Mouse (Mus musculus) kidney, embryonic 15.5 days (tissue): ENCODE results near the gene Itm2b. TPM values are rescaled to one million over a fixed set of nuclear protein-coding genes. Genes with fewer than 3 reads are reported as not detected.
A peak's percentile ranks its signal among the peaks of the same experiment; 100 is the strongest.

ENCODE experiments used
- ATAC-seq: fragments of 200-750 bp; cut with Nextera tagmentation; replicated peaks from 2 replicates; pipeline ENCODE4 v1.8.0; 2017; ENCODE audit warnings: moderate TSS enrichment; ENCODE audit not compliant: low FRiP score
- H3K27ac ChIP-seq: fragments of 300-500 bp; sonication (generic); 2 replicates; pipeline ENCODE4 v1.5.1; 2015; ENCODE audit warnings: mild to moderate bottlenecking, inconsistent platforms
- H3K27me3 ChIP-seq: fragments of 300-500 bp; sonication (generic); 2 replicates; pipeline ENCODE4 v1.6.1; 2015; ENCODE audit warnings: inconsistent platforms
- H3K36me3 ChIP-seq: fragments of 300-500 bp; sonication (generic); 2 replicates; pipeline ENCODE4 v1.6.1; 2015; ENCODE audit warnings: inconsistent platforms
- H3K4me1 ChIP-seq: fragments of 300-500 bp; sonication (generic); 2 replicates; pipeline ENCODE4 v1.6.1; 2015; ENCODE audit warnings: inconsistent platforms
- H3K4me2 ChIP-seq: fragments of 300-500 bp; sonication (generic); 2 replicates; pipeline ENCODE4 v1.6.1; 2015; ENCODE audit warnings: moderate library complexity, mild to moderate bottlenecking, inconsistent platforms
- H3K4me3 ChIP-seq: fragments of 300-500 bp; sonication (generic); replicated peaks from 2 replicates; pipeline ENCODE4 v1.5.1; 2015; ENCODE audit warnings: mild to moderate bottlenecking, inconsistent platforms
- H3K9ac ChIP-seq: fragments of 300-500 bp; sonication (generic); 2 replicates; pipeline ENCODE4 v1.6.1; 2015; ENCODE audit warnings: mild to moderate bottlenecking, inconsistent platforms
- H3K9me3 ChIP-seq: fragments of 300-500 bp; sonication (generic); replicated peaks from 2 replicates; pipeline ENCODE4 v1.6.1; 2016; ENCODE audit warnings: inconsistent platforms
- WGBS: fragments of 180-500 bp; shearing (Covaris S2); methylation state at CpG from one replicate; pipeline ENCODE4 v1.1.7; 2015; ENCODE audit warnings: mixed read lengths; 5-methylcytosine and 5-hydroxymethylcytosine counted together
- polyA plus RNA-seq: library from polyadenylated mRNA; unstranded; fragments of >200 nt; fragmentation: Nextera tagmentation; extraction: Ambion mirVana; gene quantifications from 2 replicates; pipeline ENCODE4 v1.2.1, GENCODE M21; 2015

The Itm2b gene
- 910 and 925 TPM in 2 replicates for polyA plus RNA-seq

- H3K9ac ChIP-seq = peak within 1 kb of the TSS; percentile 99
- no peaks in the 10 kb centered on the region for H3K27me3 ChIP-seq
- H3K9me3 ChIP-seq = no peaks in the 10 kb centered on the region
- peaks cover 58% of the 10 kb centered on the region for H3K4me1 ChIP-seq
- H3K36me3 ChIP-seq = peaks cover 9% of the 10 kb centered on the region
- peak within 1 kb of the TSS; percentile 59 for H3K4me2 ChIP-seq
- WGBS = under 1% methylated on average over 62 of the region's 62 CpGs
- H3K4me3 ChIP-seq = peak within 1 kb of the TSS; percentile 97
- H3K27ac ChIP-seq = peak within 1 kb of the TSS; percentile 99
- peak; percentile 96 for ATAC-seq
Measured at GRCm38 (mm10) chr14:73384913-73385719, at the start of gene Itm2b. TSS of gene Itm2b (minus strand) at chr14:73385289.

- Histone ChIP-seq H3K4me3 (no peak overlapping the region), H3K27ac (no peak overlapping the region), H3K9me3 (no peaks in the 10 kb centered on the region), H3K4me2 (no peak overlapping the region), H3K4me1 (peaks cover 4% of the 10 kb centered on the region; the same call in 1 of the 2 replicates), H3K27me3 (no peaks in the 10 kb centered on the region), H3K36me3 (no peaks in the 10 kb centered on the region), H3K9ac (no peak overlapping the region)
- 78% methylated on average over 6 of the region's 6 CpGs for WGBS
- ATAC-seq = no peak
Measured at GRCm38 (mm10) chr14:73433487-73433886, 48.4 kb upstream of the Itm2b start.

DNA sequence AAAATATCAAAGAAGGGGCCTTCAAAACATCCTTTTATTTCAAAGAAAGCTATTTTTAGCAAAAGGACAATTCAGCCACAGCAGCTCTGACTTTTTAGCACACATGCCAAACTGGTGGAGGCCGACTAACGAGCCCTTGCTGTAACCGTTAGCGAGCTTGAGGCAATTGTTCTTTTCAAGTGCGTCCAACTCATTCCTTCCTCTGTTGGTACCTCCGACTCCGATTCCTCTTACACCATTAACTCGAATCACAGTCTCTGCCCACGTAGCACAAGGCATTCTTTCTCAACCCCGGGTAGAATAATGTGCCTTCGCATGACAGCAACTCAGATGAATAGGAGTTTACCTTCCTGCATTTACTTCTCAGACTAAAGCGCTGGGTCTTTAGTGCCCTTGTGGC lies 45.5 kb upstream of the Itm2b start:
- no peak for ATAC-seq
- H3K9ac ChIP-seq = no peak overlapping the region
- H3K4me1 ChIP-seq = peaks cover 4% of the 10 kb centered on the region; the same call in 1 of the 2 replicates
- H3K27ac ChIP-seq = no peak overlapping the region
- no peaks in the 10 kb centered on the region for H3K9me3 ChIP-seq
- no peak overlapping the region for H3K4me2 ChIP-seq
- 35% methylated on average over 12 of the region's 12 CpGs for WGBS
- no peaks in the 10 kb centered on the region for H3K27me3 ChIP-seq
- H3K4me3 ChIP-seq = no peak overlapping the region
- H3K36me3 ChIP-seq = no peaks in the 10 kb centered on the region

DNA sequence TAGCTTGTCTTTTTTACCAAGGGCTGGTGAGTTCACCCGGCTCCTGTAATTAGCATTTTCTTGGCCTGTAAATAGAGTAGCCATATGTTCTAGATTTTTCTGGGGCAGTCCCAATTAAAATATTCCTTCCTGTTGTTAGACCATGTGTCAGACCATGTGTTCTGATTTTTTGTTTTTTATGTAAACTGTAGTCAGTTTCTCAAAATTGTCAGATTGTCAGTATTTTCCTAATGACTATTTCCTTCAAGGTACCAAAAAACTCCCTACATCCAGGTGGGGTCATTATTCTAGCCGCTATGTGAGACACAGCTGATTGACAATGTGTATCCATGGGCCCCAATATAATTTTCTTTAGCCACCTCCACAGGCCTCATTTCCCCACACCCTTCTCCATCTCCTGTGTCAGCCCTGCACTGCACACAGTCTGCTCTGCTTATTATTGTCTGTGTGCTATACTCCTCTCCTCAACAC lies 40.5 kb upstream of the Itm2b start:
- no peak for ATAC-seq
- Histone ChIP-seq H3K4me1 (peaks cover 2% of the 10 kb centered on the region; the same call in 1 of the 2 replicates), H3K4me3 (no peak overlapping the region), H3K9ac (no peak overlapping the region), H3K27ac (no peak overlapping the region), H3K27me3 (no peaks in the 10 kb centered on the region), H3K9me3 (no peaks in the 10 kb centered on the region), H3K36me3 (no peaks in the 10 kb centered on the region), H3K4me2 (no peak overlapping the region)
- 63% methylated on average over 2 of the region's 2 CpGs for WGBS

DNA sequence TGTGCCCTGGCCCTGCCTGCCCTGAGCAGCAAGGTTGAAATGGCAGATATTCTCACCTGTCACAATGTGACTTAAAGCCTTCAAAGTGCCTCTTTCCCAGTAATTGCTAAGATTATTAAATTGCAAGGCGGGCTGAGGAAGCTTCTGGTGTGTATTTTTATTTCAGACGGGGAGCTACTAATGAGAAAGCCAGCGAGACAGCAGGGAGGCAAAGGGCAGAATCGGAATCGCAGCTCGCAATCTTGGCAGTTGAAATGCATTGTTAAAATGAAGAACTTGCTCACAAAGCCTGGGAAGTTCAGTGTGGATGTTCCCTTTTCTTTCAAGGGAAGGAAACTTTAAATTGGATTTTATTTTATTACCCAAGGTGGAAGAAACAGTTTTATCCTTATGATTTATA lies 39.9 kb upstream of the Itm2b start:
- H3K9ac ChIP-seq = no peak overlapping the region
- H3K4me2 ChIP-seq = no peak overlapping the region
- WGBS = 48% methylated on average over 6 of the region's 6 CpGs
- no peaks in the 10 kb centered on the region; the same call in 1 of the 2 replicates for H3K4me1 ChIP-seq
- no peaks in the 10 kb centered on the region for H3K9me3 ChIP-seq
- no peaks in the 10 kb centered on the region for H3K27me3 ChIP-seq
- ATAC-seq = no peak
- no peak overlapping the region for H3K4me3 ChIP-seq
- no peak overlapping the region for H3K27ac ChIP-seq
- no peaks in the 10 kb centered on the region for H3K36me3 ChIP-seq

GRCm38 (mm10) chr14:73423542-73423941 lies 38.5 kb upstream of the Itm2b start:
- H3K27ac ChIP-seq = no peak overlapping the region
- H3K36me3 ChIP-seq = no peaks in the 10 kb centered on the region
- no peak overlapping the region for H3K4me3 ChIP-seq
- no peak overlapping the region for H3K4me2 ChIP-seq
- H3K9ac ChIP-seq = no peak overlapping the region
- peak; percentile 52 for ATAC-seq
- H3K4me1 ChIP-seq = peaks cover 6% of the 10 kb centered on the region
- no peaks in the 10 kb centered on the region for H3K27me3 ChIP-seq
- no peaks in the 10 kb centered on the region for H3K9me3 ChIP-seq

GRCm38 (mm10) chr14:73422621-73423020 lies 37.5 kb upstream of the Itm2b start:
- Histone ChIP-seq H3K27ac (no peak overlapping the region), H3K9me3 (no peaks in the 10 kb centered on the region), H3K4me3 (no peak overlapping the region), H3K9ac (no peak overlapping the region), H3K4me1 (peaks cover 6% of the 10 kb centered on the region), H3K36me3 (no peaks in the 10 kb centered on the region), H3K27me3 (no peaks in the 10 kb centered on the region), H3K4me2 (no peak overlapping the region)
- 82% methylated on average over 2 of the region's 2 CpGs for WGBS
- ATAC-seq = no peak

DNA sequence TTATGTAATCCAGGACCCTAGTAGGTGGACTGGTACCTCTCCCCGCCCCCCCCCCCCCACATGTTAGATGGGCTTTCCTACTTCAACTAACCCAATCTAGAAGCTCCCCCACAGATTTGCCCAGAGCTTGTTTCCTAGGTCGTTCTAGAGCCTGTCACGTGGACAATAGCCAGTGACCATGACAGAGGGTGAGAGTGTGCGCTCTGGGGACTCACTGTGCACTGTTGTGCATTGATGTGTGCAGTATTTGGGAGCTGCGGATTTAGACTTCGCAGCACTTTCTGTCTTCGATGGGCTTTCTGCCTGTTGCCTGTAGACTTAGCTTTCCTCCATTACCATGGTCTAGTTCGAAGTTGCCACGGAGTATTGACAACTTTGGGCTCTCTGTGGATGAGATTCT lies 36.5 kb upstream of the Itm2b start:
- Histone ChIP-seq H3K4me2 (no peak overlapping the region), H3K27me3 (no peaks in the 10 kb centered on the region), H3K9ac (no peak overlapping the region), H3K4me1 (peaks cover 10% of the 10 kb centered on the region), H3K4me3 (no peak overlapping the region), H3K27ac (no peak overlapping the region), H3K9me3 (no peaks in the 10 kb centered on the region), H3K36me3 (no peaks in the 10 kb centered on the region)
- WGBS = 72% methylated on average over 9 of the region's 9 CpGs
- peak; percentile 78; the same call in 1 of the 2 replicates for ATAC-seq

- WGBS = 32% methylated on average over 5 of the region's 5 CpGs
- Histone ChIP-seq H3K9ac (no peak overlapping the region), H3K4me1 (peaks cover 10% of the 10 kb centered on the region), H3K27ac (no peak overlapping the region), H3K27me3 (no peaks in the 10 kb centered on the region), H3K36me3 (no peaks in the 10 kb centered on the region), H3K4me3 (no peak overlapping the region), H3K9me3 (no peaks in the 10 kb centered on the region), H3K4me2 (no peak overlapping the region)
- ATAC-seq = no peak
Measured at GRCm38 (mm10) chr14:73420138-73420745, 35.2 kb upstream of the Itm2b start.

GRCm38 (mm10) chr14:73416511-73416910 lies 31.4 kb upstream of the Itm2b start:
- H3K36me3 ChIP-seq = no peaks in the 10 kb centered on the region
- WGBS = 82% methylated on average over 5 of the region's 5 CpGs
- H3K9ac ChIP-seq = no peak overlapping the region
- no peak overlapping the region for H3K4me2 ChIP-seq
- no peaks in the 10 kb centered on the region for H3K9me3 ChIP-seq
- peaks cover 10% of the 10 kb centered on the region; the same call in 1 of the 2 replicates for H3K4me1 ChIP-seq
- H3K27ac ChIP-seq = no peak overlapping the region
- no peak for ATAC-seq
- H3K4me3 ChIP-seq = no peak overlapping the region
- H3K27me3 ChIP-seq = no peaks in the 10 kb centered on the region

- WGBS = 58% methylated on average over 13 of the region's 13 CpGs
- H3K4me1 ChIP-seq = peaks cover 10% of the 10 kb centered on the region; the same call in 1 of the 2 replicates
- no peak for ATAC-seq
- no peaks in the 10 kb centered on the region for H3K27me3 ChIP-seq
- no peak overlapping the region for H3K4me2 ChIP-seq
- H3K4me3 ChIP-seq = no peak overlapping the region
- H3K9ac ChIP-seq = no peak overlapping the region
- no peaks in the 10 kb centered on the region for H3K36me3 ChIP-seq
- H3K9me3 ChIP-seq = no peaks in the 10 kb centered on the region
- no peak overlapping the region for H3K27ac ChIP-seq
Measured at GRCm38 (mm10) chr14:73415376-73416035, 30.4 kb upstream of the Itm2b start.

DNA sequence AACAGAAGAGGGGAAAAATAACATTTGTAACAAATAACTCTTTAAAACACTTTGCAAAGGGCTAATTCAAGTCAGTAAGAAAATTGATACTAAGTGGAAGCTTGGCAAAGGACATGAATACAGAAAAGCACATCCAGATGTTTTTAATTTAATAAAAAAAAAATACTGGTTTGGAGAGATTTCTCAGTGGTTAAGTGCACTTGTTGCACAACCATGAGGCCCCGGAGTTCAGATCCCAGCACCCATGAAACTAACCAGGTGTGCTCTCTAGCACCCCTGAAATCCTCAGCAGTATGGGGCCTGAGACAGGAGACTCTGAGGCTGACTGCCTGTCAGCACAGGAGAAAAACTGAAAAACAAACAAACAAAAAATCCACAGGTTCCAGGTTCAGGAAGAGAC lies 26.6 kb upstream of the Itm2b start:
- no peak overlapping the region for H3K9ac ChIP-seq
- H3K4me2 ChIP-seq = no peak overlapping the region
- no peaks in the 10 kb centered on the region for H3K9me3 ChIP-seq
- no peak for ATAC-seq
- H3K27ac ChIP-seq = no peak overlapping the region
- H3K27me3 ChIP-seq = no peaks in the 10 kb centered on the region
- H3K36me3 ChIP-seq = no peaks in the 10 kb centered on the region
- H3K4me1 ChIP-seq = 0 out of 2 replicates have a peak, but pooled peaks cover under 1% of the 10 kb centered on the region
- H3K4me3 ChIP-seq = no peak overlapping the region
- 84% methylated on average over 1 of the region's 1 CpGs for WGBS
